Mouse (Mus musculus) ES-Bruce4 (cell line): ENCODE measurements around the gene Olfr972.
"Not testable (repeated sequence)": the region's sequence is repeated elsewhere in the genome, so short reads cannot be mapped to it uniquely, and the experiment has no call there.

Experiments
- CTCF ChIP-seq: IDR thresholded peaks from one replicate; pipeline ENCODE4 v1.8.1; 2011; ENCODE audit warnings: low read depth, low read length
- EP300 ChIP-seq: IDR thresholded peaks from 2 replicates; pipeline ENCODE4 v1.6.1; 2011; ENCODE audit warnings: low read depth, low read length; ENCODE audit not compliant: insufficient read depth
- POLR2A ChIP-seq: IDR thresholded peaks from one replicate; pipeline ENCODE4 v1.8.1; 2011; ENCODE audit warnings: low read length; ENCODE audit not compliant: insufficient read depth

GRCm38 (mm10) chr9:39836576-39836975, 29.6 kb upstream of the Olfr972 start, which contains the start of gene Olfr971:
- TF ChIP-seq CTCF, POLR2A, EP300: not testable (repeated sequence)
